Mouse (Mus musculus) hindbrain, postnatal 0 days (tissue): ENCODE measurements at regions not wholly inside any gene's neighbourhood (a gene's known extent, or its start where the extent isn't known, plus 50 kb on each side); places are given as distances from the start of the nearest gene placed in this dataset.

Experiments
- ATAC-seq: fragments of 200-750 bp; cut with Nextera tagmentation; 2 replicates; pipeline ENCODE4 v1.8.0; 2017; ENCODE audit warnings: mild to moderate bottlenecking, moderate TSS enrichment, moderate library complexity
- DNase-seq: peaks from one replicate; pipeline ENCODE4 v3.0.0-alpha.2; 2015; ENCODE audit warnings: low spot score
- H3K27ac ChIP-seq: fragments of 300-500 bp; sonication (generic); 2 replicates; pipeline ENCODE4 v1.5.1; 2014; ENCODE audit warnings: mild to moderate bottlenecking
- H3K27me3 ChIP-seq: fragments of 300-500 bp; sonication (generic); 2 replicates; pipeline ENCODE4 v1.6.1; 2014; ENCODE audit warnings: low read length, mixed read lengths; ENCODE audit not compliant: insufficient read depth
- H3K36me3 ChIP-seq: fragments of 300-500 bp; sonication (generic); 2 replicates; pipeline ENCODE4 v1.6.1; 2014; ENCODE audit warnings: low read length, mixed read lengths; ENCODE audit not compliant: insufficient read depth
- H3K4me1 ChIP-seq: fragments of 300-500 bp; sonication (generic); 2 replicates; pipeline ENCODE4 v1.6.1; 2014; ENCODE audit warnings: antibody characterized with exemption, low read length, mixed read lengths; ENCODE audit not compliant: insufficient read depth
- H3K4me2 ChIP-seq: fragments of 300-500 bp; sonication (generic); 2 replicates; pipeline ENCODE4 v1.6.1; 2014; ENCODE audit warnings: low read depth, mild to moderate bottlenecking, low read length, moderate library complexity, mixed read lengths
- H3K4me3 ChIP-seq: fragments of 300-500 bp; sonication (generic); 2 replicates; pipeline ENCODE4 v1.5.1; 2014; ENCODE audit warnings: low read length
- H3K9ac ChIP-seq: fragments of 300-500 bp; sonication (generic); replicated peaks from 2 replicates; pipeline ENCODE4 v1.6.1; 2014; ENCODE audit warnings: mild to moderate bottlenecking, low read length, moderate library complexity, mixed read lengths
- H3K9me3 ChIP-seq: fragments of 300-500 bp; sonication (generic); 2 replicates; pipeline ENCODE4 v1.6.1; 2016; ENCODE audit warnings: low read length, mixed read lengths
- CTCF ChIP-seq: IDR thresholded peaks from 2 replicates; pipeline ENCODE4 v1.5.1; 2016; ENCODE audit warnings: antibody characterized with exemption, control low read depth, low read depth
- WGBS: fragments of 180-500 bp; shearing (Covaris S2); extraction: QIAGEN DNeasy Blood & Tissue Kit; methylation state at CpG from one replicate; pipeline ENCODE4 v1.1.7; 2014; 5-methylcytosine and 5-hydroxymethylcytosine counted together

- Histone ChIP-seq H3K27me3 (no peaks in the 10 kb centered on the region), H3K4me1 (no peaks in the 10 kb centered on the region), H3K4me3 (no peak overlapping the region), H3K4me2 (no peak overlapping the region), H3K27ac (no peak overlapping the region), H3K36me3 (no peaks in the 10 kb centered on the region), H3K9me3 (no peaks in the 10 kb centered on the region), H3K9ac (no peak overlapping the region)
- no peak for TF ChIP-seq CTCF
- DNase-seq (peak; percentile 9), ATAC-seq (no peak)
- 85% methylated on average over 3 of the region's 3 CpGs for WGBS
Measured at GRCm38 (mm10) chr2:8115891-8116290, 606.5 kb upstream of the Celf2 start.

GRCm38 (mm10) chr2:8112361-8113073, 603.2 kb upstream of the Celf2 start:
- Histone ChIP-seq H3K4me1 (no peaks in the 10 kb centered on the region), H3K4me2 (no peak overlapping the region), H3K36me3 (no peaks in the 10 kb centered on the region), H3K27me3 (no peaks in the 10 kb centered on the region), H3K27ac (peak overlapping the region; percentile 22; the same call in 1 of the 2 replicates), H3K4me3 (no peak overlapping the region), H3K9me3 (no peaks in the 10 kb centered on the region), H3K9ac (no peak overlapping the region)
- 69% methylated on average over 1 of the region's 1 CpGs for WGBS
- no peak for TF ChIP-seq CTCF
- ATAC-seq (peak; percentile 82), DNase-seq (peak; percentile 69)

- ATAC-seq (peak; percentile 81), DNase-seq (peak; percentile 80)
- no peak for TF ChIP-seq CTCF
- Histone ChIP-seq H3K9ac (no peak overlapping the region), H3K36me3 (no peaks in the 10 kb centered on the region), H3K27ac (no peak overlapping the region), H3K4me1 (no peaks in the 10 kb centered on the region), H3K9me3 (no peaks in the 10 kb centered on the region), H3K4me3 (no peak overlapping the region), H3K27me3 (no peaks in the 10 kb centered on the region), H3K4me2 (no peak overlapping the region)
- 60% methylated on average over 2 of the region's 2 CpGs for WGBS
Measured at GRCm38 (mm10) chr2:8094157-8094556, 584.8 kb upstream of the Celf2 start.

- DNase-seq = no peak
- Histone ChIP-seq H3K9ac (no peak overlapping the region), H3K4me1 (no peaks in the 10 kb centered on the region), H3K27ac (no peak overlapping the region), H3K36me3 (no peaks in the 10 kb centered on the region), H3K4me2 (no peak overlapping the region), H3K9me3 (no peaks in the 10 kb centered on the region), H3K27me3 (no peaks in the 10 kb centered on the region), H3K4me3 (no peak overlapping the region)
- WGBS = 67% methylated on average over 1 of the region's 1 CpGs
- no peak for TF ChIP-seq CTCF
- no peak for ATAC-seq
Measured at GRCm38 (mm10) chr2:8067901-8068300, 558.5 kb upstream of the Celf2 start.

GRCm38 (mm10) chr2:8061687-8062086, 552.3 kb upstream of the Celf2 start:
- no peaks in the 10 kb centered on the region for H3K36me3 ChIP-seq
- H3K27ac ChIP-seq = no peak overlapping the region
- DNase-seq (no peak), ATAC-seq (no peak)
- H3K4me3 ChIP-seq = no peak overlapping the region
- no peak overlapping the region for H3K9ac ChIP-seq
- WGBS = 61% methylated on average over 1 of the region's 1 CpGs
- no peaks in the 10 kb centered on the region for H3K27me3 ChIP-seq
- H3K4me1 ChIP-seq = no peaks in the 10 kb centered on the region
- TF ChIP-seq CTCF = no peak
- no peak overlapping the region for H3K4me2 ChIP-seq
- H3K9me3 ChIP-seq = no peaks in the 10 kb centered on the region

- WGBS = 31% methylated on average over 4 of the region's 4 CpGs
- Histone ChIP-seq H3K27me3 (no peaks in the 10 kb centered on the region), H3K4me2 (no peak overlapping the region), H3K4me1 (no peaks in the 10 kb centered on the region), H3K27ac (no peak overlapping the region), H3K36me3 (no peaks in the 10 kb centered on the region), H3K9me3 (no peaks in the 10 kb centered on the region), H3K4me3 (no peak overlapping the region), H3K9ac (no peak overlapping the region)
- peak; percentile 4 for DNase-seq
- no peak for ATAC-seq
- no peak for TF ChIP-seq CTCF
Measured at GRCm38 (mm10) chr2:8029212-8029611, 519.8 kb upstream of the Celf2 start.

- Histone ChIP-seq H3K9ac (no peak overlapping the region), H3K4me2 (no peak overlapping the region), H3K4me1 (no peaks in the 10 kb centered on the region), H3K4me3 (no peak overlapping the region), H3K27me3 (no peaks in the 10 kb centered on the region), H3K27ac (no peak overlapping the region), H3K9me3 (no peaks in the 10 kb centered on the region), H3K36me3 (no peaks in the 10 kb centered on the region)
- DNase-seq (no peak), ATAC-seq (no peak)
- TF ChIP-seq CTCF = no peak
Measured at GRCm38 (mm10) chr2:8027571-8027970, 518.2 kb upstream of the Celf2 start.
